Mouse (Mus musculus) ES-E14 (cell line): ENCODE measurements around the gene Rbfox3.

Experiments used
- CHD2 ChIP-seq: IDR thresholded peaks from 2 replicates; pipeline ENCODE4 v1.6.1; 2014; ENCODE audit warnings: mild to moderate bottlenecking, low read depth, low read length, inconsistent platforms
- HCFC1 ChIP-seq: IDR thresholded peaks from 2 replicates; pipeline ENCODE4 v1.6.1; 2012; ENCODE audit warnings: low read length, inconsistent platforms, borderline replicate concordance; ENCODE audit not compliant: insufficient read depth
- MAFK ChIP-seq: IDR thresholded peaks from 2 replicates; pipeline ENCODE4 v1.6.1; 2014; ENCODE audit warnings: mild to moderate bottlenecking, low read depth, low read length, inconsistent platforms; ENCODE audit not compliant: insufficient read depth
- ZC3H11A ChIP-seq: IDR thresholded peaks from 2 replicates; pipeline ENCODE4 v1.6.1; 2012; ENCODE audit warnings: low read depth, mild to moderate bottlenecking, inconsistent platforms, low read length, borderline replicate concordance
- ZNF384 ChIP-seq: IDR thresholded peaks from 2 replicates; pipeline ENCODE4 v1.6.1; 2012; ENCODE audit warnings: low read depth, low read length, inconsistent platforms

GRCm38 (mm10) chr11:118504180-118504454 lies 407.3 kb downstream of the Rbfox3 start:
- TF ChIP-seq HCFC1 (no peak), CHD2 (no peak), MAFK (no peak), ZNF384 (no peak), ZC3H11A (no peak)
